Mouse (Mus musculus) thymus, postnatal 0 days (tissue): Measurements from ENCODE around the gene Manbal. TPM values are rescaled to one million over a fixed set of nuclear protein-coding genes. Genes with fewer than 3 reads are reported as not detected.

Source experiments
- DNase-seq: peaks from one replicate; pipeline ENCODE4 v3.0.0-alpha.2; 2015; ENCODE audit warnings: low spot score
- polyA plus RNA-seq: library from polyadenylated mRNA; unstranded; fragments of >200 nt; fragmentation: Nextera tagmentation; extraction: Ambion mirVana; gene quantifications from 2 replicates; pipeline ENCODE4 v1.2.1, GENCODE M21; 2015

Gene Manbal
- 63.8 and 73.4 TPM in 2 replicates for polyA plus RNA-seq

GRCm38 (mm10) chr2:157367184-157367893 lies at the start of gene Manbal:
Manbal (plus strand) TSS chr2:157367594.
- peak; percentile 93 for DNase-seq

DNA sequence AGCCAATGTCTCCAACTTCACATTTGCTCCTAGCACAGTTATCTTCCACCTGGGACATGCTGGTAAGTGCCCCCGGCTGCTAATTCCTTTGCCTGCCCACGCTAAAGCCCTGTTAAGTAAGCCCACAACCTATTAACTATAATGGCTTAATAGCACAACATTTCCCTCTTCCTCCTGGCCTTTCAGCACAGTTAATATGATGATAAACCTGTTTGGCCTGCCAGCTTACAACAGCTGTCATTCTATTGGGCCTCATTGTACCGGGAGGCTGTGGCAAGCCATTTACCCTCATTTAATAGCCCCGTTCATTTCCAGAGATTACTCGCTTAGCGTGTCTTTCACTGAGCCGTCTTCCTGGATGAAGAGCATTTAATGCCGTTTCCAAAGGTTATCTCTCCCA lies 47.3 kb upstream of the Manbal start:
- DNase-seq: no peak

DNA sequence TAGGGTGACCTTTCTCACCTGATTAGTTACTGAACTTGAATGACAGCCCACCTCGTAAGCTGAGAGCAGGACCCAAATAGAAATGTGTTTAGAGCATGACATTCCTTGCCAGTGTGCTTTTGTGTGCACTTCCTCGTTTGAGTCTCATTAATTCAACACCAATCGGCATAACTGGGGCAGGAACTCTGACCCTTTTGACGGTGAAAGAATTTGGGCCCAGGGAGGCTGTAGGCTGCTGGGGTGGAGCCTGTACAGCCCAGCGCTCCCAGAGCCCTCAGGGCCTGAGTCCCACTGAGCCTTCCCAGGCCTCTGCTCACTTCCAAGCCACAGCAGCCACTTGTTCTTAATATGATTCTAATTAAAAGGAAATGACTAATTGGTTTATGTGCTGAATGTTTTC lies 46.5 kb upstream of the Manbal start:
- no peak for DNase-seq

DNA sequence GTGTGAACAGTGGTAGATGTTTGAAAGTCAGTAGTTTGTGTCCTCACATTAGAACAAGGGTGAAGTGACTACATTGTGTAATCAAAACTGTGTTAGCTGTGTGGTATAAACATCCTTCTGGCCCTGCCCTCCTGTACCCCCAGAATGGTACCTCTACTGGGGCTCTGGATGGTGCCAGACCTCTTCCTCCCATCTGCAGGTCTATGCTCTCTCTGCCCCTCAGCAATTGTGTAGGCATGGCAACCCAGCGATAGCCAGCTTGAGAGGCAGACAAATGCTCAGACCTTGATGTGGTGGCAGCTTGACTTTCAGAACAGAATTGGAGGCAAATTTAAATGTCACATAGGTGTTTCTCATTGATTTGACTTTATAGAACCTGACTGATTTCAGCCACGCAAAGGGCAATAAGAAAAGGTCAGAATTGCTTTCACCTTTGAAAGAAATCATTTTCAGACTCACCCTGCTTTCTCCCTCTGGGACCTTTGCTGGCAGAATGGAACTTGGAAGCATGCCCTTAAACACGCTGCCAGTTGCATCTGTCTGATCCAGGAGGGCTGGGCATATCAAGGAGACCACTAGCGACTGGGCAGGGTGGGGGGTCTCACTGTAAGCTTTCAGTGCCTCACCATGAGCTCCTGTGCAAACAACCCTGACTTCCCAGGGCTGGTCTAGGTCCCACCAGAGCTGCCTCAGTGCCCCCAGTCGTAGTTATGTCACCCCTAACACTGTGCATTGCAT lies 45.2 kb upstream of the Manbal start:
- DNase-seq: no peak

GRCm38 (mm10) chr2:157325238-157325637 lies 42.2 kb upstream of the Manbal start:
- no peak for DNase-seq

- DNase-seq: no peak
These were observed 39.3 kb upstream of the Manbal start for GRCm38 (mm10) chr2:157328106-157328505.

- no peak for DNase-seq
These were observed 38.8 kb upstream of the Manbal start for GRCm38 (mm10) chr2:157328570-157328969.

- no peak for DNase-seq
These were observed 35.3 kb upstream of the Manbal start for GRCm38 (mm10) chr2:157332059-157332458.

DNA sequence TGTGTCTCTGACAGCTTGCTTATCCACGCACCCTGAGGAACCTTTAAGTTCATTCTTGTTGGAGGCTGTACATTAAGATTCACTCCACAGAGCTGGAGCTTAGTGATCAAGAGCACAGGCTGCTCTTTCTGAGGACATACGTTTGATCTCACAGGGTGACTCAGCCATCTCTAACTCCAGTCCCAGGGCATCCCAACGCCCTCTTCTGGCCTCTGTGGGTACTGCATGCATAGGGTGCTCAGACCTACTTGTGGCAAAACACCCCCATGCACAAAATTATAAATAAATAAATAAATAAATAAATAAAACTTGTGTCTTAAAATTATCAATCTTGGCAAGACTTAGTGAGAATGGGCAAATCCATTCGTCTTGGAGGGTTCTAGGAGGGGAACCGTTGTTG lies 28.7 kb upstream of the Manbal start:
- DNase-seq: peak; percentile 73

DNA sequence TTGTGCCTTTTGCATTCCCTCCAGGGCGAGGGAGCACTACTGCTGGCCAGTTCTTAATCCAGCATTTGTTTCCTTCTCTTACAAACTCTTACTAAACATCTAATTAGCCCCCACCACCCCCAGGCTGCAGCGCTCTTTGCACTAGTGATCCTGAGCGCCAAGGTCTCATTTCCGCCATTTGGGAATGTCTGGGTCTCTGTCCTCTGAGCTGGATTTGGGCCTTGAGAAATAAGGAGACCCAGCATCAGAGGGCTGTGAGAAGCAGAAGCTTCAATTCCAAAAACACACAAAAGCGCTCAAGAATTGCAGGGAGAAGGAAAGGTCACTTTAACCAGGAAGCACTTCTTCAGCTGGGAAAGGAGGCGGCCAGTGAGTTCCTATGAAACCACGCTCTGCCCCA lies 27.9 kb upstream of the Manbal start:
- DNase-seq: no peak

GRCm38 (mm10) chr2:157340221-157340741 lies 27.1 kb upstream of the Manbal start:
- DNase-seq: no peak

DNA sequence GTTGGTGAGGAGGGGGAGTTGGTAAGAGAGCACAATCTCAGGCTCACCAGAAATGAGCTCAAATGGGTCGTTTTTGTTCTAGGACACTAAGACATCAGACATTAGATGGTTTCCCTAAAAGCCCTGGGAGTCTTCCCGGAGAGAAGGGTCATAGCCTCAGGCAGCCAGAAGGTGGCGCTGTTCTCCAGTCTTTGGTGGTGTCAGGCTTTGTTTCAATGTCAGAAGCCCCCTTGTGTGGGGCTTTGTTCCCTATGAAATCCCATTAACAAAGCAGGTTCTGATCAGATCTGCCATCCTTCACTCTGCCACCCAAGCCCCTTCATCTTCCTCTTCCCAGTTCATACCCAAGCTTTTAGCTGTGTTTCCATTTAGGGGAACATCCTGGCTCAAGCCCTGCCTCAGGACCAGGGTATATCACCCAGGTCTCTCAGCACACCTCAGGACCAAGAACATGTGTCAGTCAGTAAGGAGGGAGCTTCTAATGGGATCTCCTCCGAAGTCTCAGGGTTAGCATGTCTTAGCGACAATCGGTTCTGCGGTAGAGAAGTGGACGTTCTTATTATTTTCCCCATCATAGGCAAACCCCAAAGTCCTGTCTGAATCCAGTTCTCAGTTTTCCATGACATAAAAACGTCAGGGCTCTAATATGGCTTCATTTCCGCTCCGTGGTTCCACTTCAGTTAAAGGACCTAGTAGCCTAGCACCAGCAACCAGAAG lies 25.7 kb upstream of the Manbal start:
- peak; percentile 59 for DNase-seq

- DNase-seq: no peak
These were observed 25.0 kb upstream of the Manbal start for GRCm38 (mm10) chr2:157342328-157342926.

GRCm38 (mm10) chr2:157343337-157343736 lies 24.1 kb upstream of the Manbal start:
- no peak for DNase-seq

GRCm38 (mm10) chr2:157347361-157348159 lies 19.8 kb upstream of the Manbal start, which contains the start of gene Ghrh:
Ghrh (minus strand) TSS chr2:157347506.
- DNase-seq: no peak

GRCm38 (mm10) chr2:157349121-157349778 lies 18.1 kb upstream of the Manbal start:
- DNase-seq: no peak

GRCm38 (mm10) chr2:157353183-157353582 lies 14.2 kb upstream of the Manbal start:
- no peak for DNase-seq

DNA sequence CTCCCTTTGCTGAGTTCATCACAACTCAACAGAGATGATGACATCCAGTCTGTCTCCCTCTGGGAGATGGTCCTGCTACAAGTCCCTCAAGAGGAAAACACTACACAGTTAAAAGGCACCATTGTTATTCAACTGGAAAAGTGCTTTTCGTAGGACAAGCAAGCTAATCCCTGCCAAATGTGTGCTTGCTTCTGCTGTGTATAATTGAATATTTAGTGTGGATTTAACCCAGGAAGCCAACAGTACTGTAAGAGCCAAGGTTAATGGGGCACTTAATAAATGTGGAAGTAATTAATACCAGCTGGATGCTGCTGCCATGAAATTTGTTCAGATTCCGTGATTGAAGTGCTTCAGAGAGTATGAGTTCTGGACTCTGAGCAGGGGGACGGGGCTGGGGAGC lies 13.3 kb upstream of the Manbal start:
- DNase-seq: no peak

- no peak for DNase-seq
These were observed 7.4 kb upstream of the Manbal start for GRCm38 (mm10) chr2:157360028-157360427.

DNA sequence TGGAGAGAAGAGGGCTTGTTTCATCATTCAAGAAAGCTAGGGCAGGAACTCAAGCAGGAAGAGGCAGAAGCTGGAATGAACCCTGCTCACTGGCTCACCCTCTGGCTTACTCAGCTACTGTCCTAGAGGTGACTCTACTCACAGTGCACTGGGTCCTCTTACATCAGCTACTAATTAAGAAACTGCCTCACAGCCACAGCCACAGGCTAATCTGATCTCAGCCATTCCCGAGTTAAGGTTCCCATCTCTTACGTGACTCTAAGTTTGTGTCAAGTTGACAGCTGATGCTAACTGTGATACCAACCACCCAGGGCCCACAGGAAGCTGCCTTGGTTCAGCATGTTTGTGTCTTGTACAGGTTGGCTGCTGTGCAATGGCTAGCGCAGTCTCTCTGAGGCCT lies 4.4 kb upstream of the Manbal start:
- DNase-seq: no peak
